Mouse (Mus musculus) stomach, embryonic 14.5 days (tissue): ENCODE measurements around the gene Aatk. TPM values are rescaled to one million over a fixed set of nuclear protein-coding genes. Genes with fewer than 3 reads are reported as not detected.

Source experiments
- ATAC-seq: fragments of 200-750 bp; cut with Nextera tagmentation; 2 replicates; pipeline ENCODE4 v1.8.0; 2017; ENCODE audit warnings: low read depth, moderate TSS enrichment; ENCODE audit not compliant: insufficient number of reproducible peaks, insufficient read depth, low FRiP score
- H3K27ac ChIP-seq: fragments of 300-500 bp; sonication (generic); 2 replicates; pipeline ENCODE4 v1.5.1; 2014; ENCODE audit warnings: mild to moderate bottlenecking, low read length, moderate library complexity, mixed read lengths
- H3K27me3 ChIP-seq: fragments of 300-500 bp; sonication (generic); 2 replicates; pipeline ENCODE4 v1.6.1; 2014; ENCODE audit warnings: low read length, control low read depth, mixed read lengths; ENCODE audit not compliant: control insufficient read depth, insufficient read depth
- H3K36me3 ChIP-seq: fragments of 300-500 bp; sonication (generic); 2 replicates; pipeline ENCODE4 v1.6.1; 2014; ENCODE audit warnings: mild to moderate bottlenecking, control low read depth, low read length, moderate library complexity, mixed read lengths; ENCODE audit not compliant: control insufficient read depth, insufficient read depth
- H3K4me1 ChIP-seq: fragments of 300-500 bp; sonication (generic); 2 replicates; pipeline ENCODE4 v1.6.1; 2014; ENCODE audit warnings: low read length, control low read depth, mixed read lengths; ENCODE audit not compliant: control insufficient read depth, insufficient read depth
- H3K4me2 ChIP-seq: fragments of 300-500 bp; sonication (generic); replicated peaks from 2 replicates; pipeline ENCODE4 v1.6.1; 2014; ENCODE audit warnings: low read depth, low read length, control low read depth
- H3K4me3 ChIP-seq: fragments of 300-500 bp; sonication (generic); 2 replicates; pipeline ENCODE4 v1.5.1; 2014; ENCODE audit warnings: low read depth, low read length, control low read depth
- H3K9ac ChIP-seq: fragments of 300-500 bp; sonication (generic); replicated peaks from 2 replicates; pipeline ENCODE4 v1.6.1; 2014; ENCODE audit warnings: low read depth, mild to moderate bottlenecking, control low read depth, low read length, moderate library complexity, mixed read lengths
- H3K9me3 ChIP-seq: fragments of 300-500 bp; sonication (generic); 2 replicates; pipeline ENCODE4 v1.6.1; 2016; ENCODE audit warnings: low read depth, low read length, control low read depth; ENCODE audit not compliant: control insufficient read depth
- WGBS: fragments of 180-500 bp; shearing (Covaris S2); extraction: QIAGEN DNeasy Blood & Tissue Kit; methylation state at CpG from one replicate; pipeline ENCODE4 v1.1.7; 2014; 5-methylcytosine and 5-hydroxymethylcytosine counted together
- polyA plus RNA-seq: library from polyadenylated mRNA; unstranded; fragments of >200 nt; fragmentation: Nextera tagmentation; extraction: Ambion mirVana; gene quantifications from 2 replicates; pipeline ENCODE4 v1.2.1, GENCODE M21; 2014

Aatk gene
- polyA plus RNA-seq, 1 experiment from 2014 or later = 3.5 TPM

DNA sequence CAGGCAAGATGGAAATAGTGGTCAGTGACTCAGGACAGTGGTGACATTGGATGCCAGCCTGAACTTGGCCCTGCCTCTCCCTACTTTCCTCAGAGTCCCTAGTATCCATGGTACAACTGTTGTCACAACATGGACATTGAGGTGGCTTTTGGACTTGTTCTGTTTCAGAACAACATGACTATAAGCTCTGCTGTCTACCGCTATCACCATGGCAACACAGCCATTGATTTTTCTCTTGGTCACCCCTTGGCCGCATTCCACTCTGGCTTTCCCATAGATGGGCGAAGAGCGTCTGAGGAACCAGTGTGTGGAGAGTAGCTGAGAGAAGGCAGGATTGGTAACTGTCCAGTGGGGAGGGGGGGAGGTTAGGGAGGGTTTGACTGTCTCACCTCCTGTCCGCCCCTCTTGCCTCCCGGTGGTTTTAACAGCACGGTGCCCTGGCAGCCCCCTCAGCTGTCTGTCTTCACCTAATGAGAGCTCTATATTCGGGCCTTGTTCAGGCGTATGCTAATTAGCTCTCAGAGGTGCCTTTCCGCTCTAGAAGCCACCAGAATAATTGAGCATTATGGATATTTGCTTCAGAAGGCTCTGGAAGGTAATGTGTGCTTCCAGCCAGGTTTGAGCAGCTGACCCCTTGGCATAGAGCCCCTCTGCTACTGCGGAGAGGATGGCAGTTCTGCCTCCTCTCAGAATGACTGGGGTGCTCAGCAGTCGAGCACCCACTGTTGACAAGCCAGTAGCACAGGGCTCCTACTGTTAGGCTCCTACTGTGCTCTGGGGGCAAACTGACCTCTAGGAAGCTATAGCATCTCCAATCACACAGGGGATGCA, 76.7 kb downstream of the Aatk start:
- H3K36me3 ChIP-seq = peaks cover 4% of the 10 kb centered on the region; the same call in 1 of the 2 replicates
- no peaks in the 10 kb centered on the region for H3K27me3 ChIP-seq
- no peak overlapping the region for H3K9ac ChIP-seq
- H3K9me3 ChIP-seq = 0 out of 2 replicates have a peak, but pooled peaks cover 2% of the 10 kb centered on the region
- H3K4me2 ChIP-seq = no peak overlapping the region
- no peak for ATAC-seq
- no peak overlapping the region for H3K4me3 ChIP-seq
- H3K4me1 ChIP-seq = no peaks in the 10 kb centered on the region
- 72% methylated on average over 12 of the region's 12 CpGs for WGBS
- no peak overlapping the region for H3K27ac ChIP-seq

DNA sequence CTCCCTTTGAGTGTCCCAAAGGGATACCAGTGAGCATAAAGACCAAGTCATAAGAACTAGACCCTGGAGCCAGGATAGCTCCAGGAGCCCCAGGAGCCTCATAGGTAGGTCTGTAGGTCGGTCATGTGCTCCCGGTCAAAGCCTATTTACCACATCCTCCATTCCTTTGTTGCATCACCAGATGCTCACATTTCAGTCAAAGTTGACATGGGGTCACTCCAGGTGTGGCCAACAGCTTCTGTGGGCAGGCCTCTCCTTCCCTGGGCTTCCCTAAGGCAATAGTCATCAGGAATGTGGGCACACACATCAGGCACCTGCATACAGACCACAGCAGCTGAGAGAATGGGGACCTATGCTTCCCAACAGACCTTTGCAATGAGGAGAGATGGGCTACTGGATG, 79.1 kb downstream of the Aatk start:
- WGBS = 88% methylated on average over 2 of the region's 2 CpGs

DNA sequence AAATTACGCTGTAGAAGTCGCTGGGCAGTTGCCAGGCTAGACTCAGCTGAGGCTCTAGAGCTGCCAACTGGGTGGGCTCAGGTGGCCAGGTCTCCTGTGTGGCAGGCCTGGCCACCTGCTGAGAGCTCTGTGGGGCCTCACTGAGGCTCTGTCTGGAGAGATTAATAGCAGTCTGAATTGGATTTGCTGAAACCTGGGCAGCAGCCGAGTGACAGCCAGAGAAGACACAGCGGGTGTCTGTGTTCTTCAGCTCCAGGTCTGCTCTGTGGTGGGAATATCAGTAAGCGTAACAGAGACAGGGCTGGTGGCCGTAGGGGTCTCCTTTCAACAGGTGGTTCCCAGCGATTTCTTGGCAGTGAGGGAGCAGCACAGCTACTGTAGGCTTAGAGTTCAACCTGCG, 79.6 kb downstream of the Aatk start:
- Histone ChIP-seq H3K4me2 (no peak overlapping the region), H3K27me3 (no peaks in the 10 kb centered on the region), H3K9me3 (no peaks in the 10 kb centered on the region), H3K4me3 (no peak overlapping the region), H3K9ac (no peak overlapping the region), H3K36me3 (peaks cover 4% of the 10 kb centered on the region; the same call in 1 of the 2 replicates), H3K4me1 (no peaks in the 10 kb centered on the region), H3K27ac (no peak overlapping the region)
- ATAC-seq = no peak
- WGBS = 78% methylated on average over 8 of the region's 8 CpGs

More for the DNA sequence above, 79.1 kb downstream of the Aatk start:
- Histone ChIP-seq H3K27me3 (no peaks in the 10 kb centered on the region), H3K4me3 (no peak overlapping the region), H3K4me2 (no peak overlapping the region), H3K36me3 (peaks cover 4% of the 10 kb centered on the region; the same call in 1 of the 2 replicates), H3K27ac (no peak overlapping the region), H3K9me3 (no peaks in the 10 kb centered on the region), H3K9ac (no peak overlapping the region), H3K4me1 (no peaks in the 10 kb centered on the region)
- ATAC-seq = no peak

DNA sequence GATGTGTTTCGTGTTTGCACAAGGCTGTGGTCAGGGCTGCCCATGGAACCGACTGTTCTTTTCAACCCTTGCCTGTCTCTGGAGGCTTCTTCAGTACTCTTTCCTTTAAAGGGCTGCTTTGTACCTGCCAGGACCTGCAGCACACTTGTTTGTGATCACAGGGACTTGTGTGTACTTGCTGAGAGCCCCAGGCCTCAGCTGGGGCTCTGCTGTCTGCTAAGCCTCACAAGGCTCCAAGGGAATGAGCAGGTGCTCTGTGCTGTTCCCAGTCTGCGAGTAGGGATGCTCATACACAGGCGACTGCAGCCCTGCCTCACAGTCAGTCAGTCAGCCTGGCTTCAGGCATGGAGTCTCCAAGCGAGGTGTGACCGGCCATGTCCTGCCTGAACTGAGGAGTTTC, 80.7 kb downstream of the Aatk start:
- Histone ChIP-seq H3K9ac (no peak overlapping the region), H3K4me1 (no peaks in the 10 kb centered on the region), H3K27ac (no peak overlapping the region), H3K36me3 (peaks cover 4% of the 10 kb centered on the region; the same call in 1 of the 2 replicates), H3K4me3 (no peak overlapping the region), H3K4me2 (no peak overlapping the region), H3K9me3 (no peaks in the 10 kb centered on the region), H3K27me3 (no peaks in the 10 kb centered on the region)
- 72% methylated on average over 6 of the region's 6 CpGs for WGBS
- ATAC-seq = 0 out of 2 replicates have a peak, but pooled peaks have one; percentile 2

DNA sequence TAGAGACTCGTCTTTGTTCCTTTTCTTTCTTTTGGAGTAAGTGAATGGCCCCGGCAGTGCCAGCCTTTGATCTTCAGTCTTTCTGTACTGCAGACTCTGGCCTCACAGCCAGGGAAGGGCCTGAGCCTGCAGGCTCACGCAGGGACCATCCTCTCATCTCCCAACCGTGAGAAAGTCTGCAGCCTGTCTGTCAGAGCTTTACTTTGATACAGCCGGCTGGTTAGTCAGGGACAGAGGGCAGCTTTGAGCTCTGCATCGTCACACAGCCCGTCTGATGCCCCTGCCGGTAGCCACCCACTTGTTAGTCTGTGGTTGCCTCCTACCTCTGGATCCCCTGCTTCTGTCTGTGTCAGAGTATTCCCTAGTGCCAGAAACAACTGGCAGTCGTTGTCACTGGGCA, 81.9 kb downstream of the Aatk start:
- H3K27me3 ChIP-seq = no peaks in the 10 kb centered on the region
- no peak for ATAC-seq

DNA sequence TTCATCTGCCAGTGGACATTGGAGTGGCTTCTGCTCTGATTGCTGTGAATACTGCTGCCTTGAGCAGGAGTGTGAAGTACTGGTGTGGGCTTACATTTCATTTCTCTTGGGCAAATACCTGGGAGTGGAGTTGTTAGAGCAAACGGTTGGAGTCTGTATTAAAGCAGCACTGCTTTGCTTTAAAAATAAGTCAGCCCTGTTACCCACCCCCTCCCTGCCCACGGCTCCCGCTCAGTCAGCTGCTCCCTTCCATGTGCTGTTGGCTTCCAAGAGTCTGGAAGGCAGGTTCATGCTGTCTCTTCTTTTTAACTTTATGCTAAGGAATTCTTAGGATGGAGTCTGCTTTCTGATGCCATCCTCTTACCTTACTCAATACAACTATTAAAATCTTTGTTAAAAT, 85.5 kb downstream of the Aatk start:
- H3K9me3 ChIP-seq = no peaks in the 10 kb centered on the region
- peaks cover 11% of the 10 kb centered on the region; the same call in 1 of the 2 replicates for H3K36me3 ChIP-seq
- no peak overlapping the region for H3K27ac ChIP-seq
- WGBS = 59% methylated on average over 3 of the region's 3 CpGs
- no peaks in the 10 kb centered on the region for H3K4me1 ChIP-seq
- H3K9ac ChIP-seq = no peak overlapping the region
- no peak overlapping the region for H3K4me2 ChIP-seq
- no peak overlapping the region for H3K4me3 ChIP-seq
- no peak for ATAC-seq
- no peaks in the 10 kb centered on the region for H3K27me3 ChIP-seq

More for the DNA sequence above, 81.9 kb downstream of the Aatk start:
- no peaks in the 10 kb centered on the region for H3K9me3 ChIP-seq
- H3K4me2 ChIP-seq = no peak overlapping the region
- H3K36me3 ChIP-seq = peaks cover 11% of the 10 kb centered on the region; the same call in 1 of the 2 replicates
- no peaks in the 10 kb centered on the region for H3K4me1 ChIP-seq
- no peak overlapping the region for H3K27ac ChIP-seq
- WGBS = 36% methylated on average over 9 of the region's 9 CpGs
- no peak overlapping the region for H3K9ac ChIP-seq
- no peak overlapping the region for H3K4me3 ChIP-seq

DNA sequence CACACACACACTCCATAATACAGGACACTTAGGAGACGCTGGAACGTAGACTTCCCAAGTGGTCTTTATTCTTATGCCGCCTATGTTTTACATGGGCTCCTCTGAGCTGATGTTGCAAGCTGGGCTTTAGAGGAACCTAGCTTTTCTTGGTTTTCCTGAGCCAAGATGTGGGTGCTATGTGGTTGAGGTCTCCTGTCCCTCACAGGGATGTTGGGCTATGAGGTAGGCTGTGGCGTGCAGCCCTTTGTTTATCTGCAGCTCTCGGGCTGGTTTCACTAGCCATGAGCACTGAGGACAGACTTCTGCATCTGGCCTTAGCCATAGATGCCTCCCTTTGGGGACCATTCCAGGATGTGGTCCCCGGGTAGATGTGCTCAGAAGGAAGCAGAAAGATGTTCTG, 86.3 kb downstream of the Aatk start:
- H3K4me2 ChIP-seq = no peak overlapping the region
- no peaks in the 10 kb centered on the region for H3K27me3 ChIP-seq
- ATAC-seq = no peak
- H3K9ac ChIP-seq = no peak overlapping the region
- WGBS = 84% methylated on average over 6 of the region's 6 CpGs
- no peak overlapping the region for H3K4me3 ChIP-seq
- 0 out of 2 replicates have a peak, but pooled peaks cover 6% of the 10 kb centered on the region for H3K36me3 ChIP-seq
- no peaks in the 10 kb centered on the region for H3K9me3 ChIP-seq
- H3K27ac ChIP-seq = no peak overlapping the region
- no peaks in the 10 kb centered on the region for H3K4me1 ChIP-seq

DNA sequence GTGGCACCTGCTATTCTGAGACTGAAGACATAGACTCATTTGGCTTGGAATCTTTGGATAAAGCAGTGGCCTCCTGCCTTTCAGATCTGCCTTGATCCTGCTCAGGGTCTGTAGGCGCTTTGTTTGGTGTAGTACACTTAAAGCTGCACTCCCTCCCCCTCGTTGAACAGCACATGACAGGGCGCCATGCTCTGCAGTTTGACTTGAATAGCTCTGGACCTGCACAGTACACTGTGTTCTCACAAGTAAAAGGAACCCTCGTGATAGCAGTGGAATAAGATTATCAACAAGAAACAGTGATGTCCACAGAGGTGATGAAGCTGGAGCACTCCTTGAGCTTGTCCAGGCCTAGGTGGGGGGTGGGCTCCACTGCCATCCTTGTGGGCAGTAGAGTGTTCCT, 87.3 kb downstream of the Aatk start:
- Histone ChIP-seq H3K4me2 (no peak overlapping the region), H3K4me1 (0 out of 2 replicates have a peak, but pooled peaks cover 5% of the 10 kb centered on the region), H3K36me3 (0 out of 2 replicates have a peak, but pooled peaks cover 6% of the 10 kb centered on the region), H3K4me3 (no peak overlapping the region), H3K27me3 (no peaks in the 10 kb centered on the region), H3K9me3 (no peaks in the 10 kb centered on the region), H3K27ac (no peak overlapping the region), H3K9ac (no peak overlapping the region)
- 82% methylated on average over 4 of the region's 4 CpGs for WGBS
- ATAC-seq = no peak
